Mouse (Mus musculus): Measurements from ENCODE around the gene Lrp11. TPM values are rescaled to one million over a fixed set of nuclear protein-coding genes. Genes with fewer than 3 reads are reported as not detected.

Gene Lrp11
- total RNA-seq, 2 experiments from 2014 or later = 21.8 to 22.1 TPM

GRCm38 (mm10) chr10:7622378-7622777, 32.8 kb downstream of the Lrp11 start:
- no peak for DNase-seq (ENCODE audit: low spot score in 2 of 2)

DNA sequence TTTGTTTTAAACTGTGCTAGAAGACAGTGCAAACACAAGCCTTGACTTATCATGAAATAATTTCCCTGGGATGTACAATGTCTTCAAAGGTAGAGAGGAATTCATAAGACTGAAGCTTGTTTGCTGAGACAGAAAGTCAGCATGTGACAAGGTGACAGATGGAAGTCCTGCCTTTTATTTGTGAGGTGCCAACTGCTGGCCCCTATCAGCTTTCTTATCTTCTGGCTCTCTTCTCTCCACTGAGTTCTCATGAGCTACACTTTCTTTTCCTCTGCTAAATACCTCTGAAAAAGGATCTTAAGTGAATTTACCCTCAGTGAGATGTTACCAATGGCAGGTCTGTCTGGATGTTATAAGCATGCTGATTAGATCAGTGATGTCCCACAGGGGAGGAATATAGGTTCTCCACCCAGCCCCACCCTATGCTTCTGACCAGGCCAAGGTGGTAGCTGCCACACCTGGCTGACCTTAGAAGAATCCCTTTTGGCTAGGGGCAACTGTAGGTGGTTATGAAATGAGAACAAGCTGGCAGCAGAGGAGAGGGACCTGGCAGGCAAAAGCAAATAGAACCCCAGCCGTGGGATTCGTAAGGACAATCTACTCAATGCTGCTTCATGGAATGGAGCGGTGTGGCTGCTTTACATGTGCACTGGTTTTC, 34.4 kb downstream of the Lrp11 start:
- no peak for DNase-seq (ENCODE audit: low spot score in 2 of 2)

GRCm38 (mm10) chr10:7629092-7629491, 39.5 kb downstream of the Lrp11 start:
- DNase-seq (ENCODE audit: low spot score in 2 of 2) = no peak

- DNase-seq (ENCODE audit: low spot score in 2 of 2) = no peak
These were observed 40.7 kb downstream of the Lrp11 start for GRCm38 (mm10) chr10:7630286-7630685.

GRCm38 (mm10) chr10:7630951-7631720, 41.5 kb downstream of the Lrp11 start:
- DNase-seq (ENCODE audit: low spot score in 2 of 2) = no peak

DNA sequence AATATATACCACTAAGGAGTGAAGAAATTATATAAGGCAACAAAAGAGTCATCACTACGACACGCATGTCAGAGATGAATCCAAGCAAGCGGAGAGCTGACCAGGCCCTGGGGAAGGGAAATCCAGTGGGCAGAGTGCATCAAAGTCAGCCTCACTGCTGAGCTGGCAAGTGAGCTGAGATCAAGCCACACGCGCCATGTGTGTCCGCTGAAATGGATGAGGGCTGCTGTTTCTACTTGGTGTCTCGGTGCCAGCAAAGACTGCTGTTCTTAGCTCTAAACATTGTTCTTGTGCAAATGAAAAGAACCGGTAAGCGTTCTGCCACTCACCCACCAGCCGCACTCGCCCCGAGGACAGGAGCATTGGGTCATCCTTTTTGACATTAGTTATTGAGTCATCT, 50.8 kb downstream of the Lrp11 start:
- no peak for DNase-seq (ENCODE audit: low spot score in 2 of 2)

- DNase-seq (ENCODE audit: low spot score in 2 of 2) = no peak
These were observed 56.3 kb downstream of the Lrp11 start for GRCm38 (mm10) chr10:7645911-7646310.

DNA sequence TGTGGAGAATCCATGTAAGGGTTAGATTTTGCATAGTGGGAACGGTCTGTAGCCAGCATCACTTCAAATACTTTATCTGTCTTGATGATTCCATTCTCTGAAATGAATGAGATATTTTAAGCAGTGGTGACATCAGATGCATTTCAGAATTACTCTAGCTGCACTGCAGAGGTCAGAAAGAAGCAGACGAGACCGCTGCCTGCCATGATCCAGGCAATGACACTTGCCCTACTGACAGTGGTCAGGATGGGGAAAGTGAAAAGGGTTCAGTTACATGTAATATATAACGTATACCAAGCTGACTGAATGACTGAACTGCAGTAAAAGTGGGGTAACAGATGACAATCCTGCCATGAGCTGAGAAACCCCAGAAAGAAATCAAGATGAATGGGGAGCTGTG, 59.5 kb downstream of the Lrp11 start:
- no peak for DNase-seq (ENCODE audit: low spot score in 2 of 2)

- DNase-seq (ENCODE audit: low spot score in 2 of 2) = no peak
These were observed 61.5 kb downstream of the Lrp11 start for GRCm38 (mm10) chr10:7651057-7651456.

- DNase-seq (ENCODE audit: low spot score in 2 of 2) = no peak
These were observed 73.0 kb downstream of the Lrp11 start for GRCm38 (mm10) chr10:7662471-7663141.

GRCm38 (mm10) chr10:7663159-7664026, 73.8 kb downstream of the Lrp11 start:
- peak; percentile 95 to 96 for DNase-seq (ENCODE audit: low spot score in 2 of 2)

GRCm38 (mm10) chr10:7664027-7664526, 74.5 kb downstream of the Lrp11 start:
- DNase-seq (ENCODE audit: low spot score in 2 of 2) = no peak

DNA sequence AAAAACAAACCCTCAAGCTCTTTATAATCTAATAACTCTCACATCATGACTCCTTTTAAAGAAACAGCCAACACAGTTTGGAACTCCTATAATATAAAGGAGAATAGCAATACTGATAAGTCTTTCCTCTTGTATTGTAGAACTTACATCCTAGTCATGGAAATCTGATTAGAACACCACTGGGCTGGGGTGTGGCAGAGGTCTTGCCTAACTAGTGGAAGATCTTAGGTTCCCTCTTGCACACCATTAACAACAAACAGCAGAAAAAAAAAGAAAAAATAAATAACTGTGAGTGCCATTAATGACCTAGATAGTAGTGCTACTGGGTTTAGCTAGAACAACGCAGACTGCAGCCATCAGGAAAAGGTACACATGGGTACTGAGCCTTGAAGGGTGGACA, 75.3 kb downstream of the Lrp11 start:
- DNase-seq (ENCODE audit: low spot score in 2 of 2) = no peak

DNA sequence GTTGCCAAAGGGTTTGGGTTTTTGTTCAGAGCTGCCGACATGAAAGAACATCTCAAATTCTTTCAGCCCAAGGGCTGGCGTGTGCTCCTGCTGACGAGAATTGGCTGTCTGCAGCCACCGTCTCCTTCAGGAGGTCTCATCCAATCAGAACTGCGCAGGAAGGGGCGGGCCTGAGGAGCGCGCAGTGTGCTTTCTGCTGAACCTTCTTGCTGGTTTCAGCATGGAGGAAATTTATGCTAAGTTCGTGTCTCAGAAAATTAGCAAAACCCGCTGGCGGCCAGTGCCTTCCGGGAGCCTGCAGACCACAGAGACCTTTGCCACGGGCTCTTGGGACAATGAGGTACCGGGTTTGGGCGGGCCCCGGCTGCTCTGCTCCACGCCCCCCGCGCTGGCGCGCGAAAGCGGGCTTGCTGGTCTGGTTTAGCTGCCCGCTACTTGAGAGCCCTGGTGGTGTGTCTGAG, 77.8 kb downstream of the Lrp11 start, which contains the start of gene Nup43:
TSS of gene Nup43 (plus strand) at position 162 of the 461 bp plus-strand sequence.
- peak; percentile 87 for DNase-seq (ENCODE audit: low spot score in 2 of 2)

DNA sequence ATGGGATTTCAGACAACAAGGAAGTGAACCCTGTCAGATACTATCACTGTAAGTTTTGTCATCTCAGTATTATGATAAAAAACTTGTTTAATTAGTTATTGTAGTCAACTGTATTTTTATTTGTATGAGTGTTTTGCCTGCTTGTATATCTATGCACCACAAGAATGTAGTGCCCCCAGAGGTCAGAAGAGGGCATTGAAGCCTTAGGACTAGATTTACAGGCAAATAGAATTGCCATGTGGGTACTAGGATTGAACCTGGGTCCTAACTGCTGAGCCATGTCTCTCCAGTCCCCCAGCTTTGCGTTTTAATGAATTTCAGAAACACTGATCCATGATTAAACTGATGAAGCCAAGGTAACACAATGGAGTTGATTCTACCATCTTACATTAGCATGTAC, 84.1 kb downstream of the Lrp11 start:
- DNase-seq (ENCODE audit: low spot score in 2 of 2) = no peak

Other genes starting within 250 kb of the Lrp11 start
- gene Ulbp1, start 116.2 kb upstream of the Lrp11 start, total RNA-seq (2021) = 1 to 10 TPM; 1.5 to 3.9 TPM
- gene Nup43, start 77.7 kb downstream of the Lrp11 start, total RNA-seq (2021) = 1 to 10 TPM; 5.9 to 9.1 TPM
- gene Pcmt1, start 91.3 kb downstream of the Lrp11 start, total RNA-seq (2021) = 10 to 100 TPM; 79.9 to 83.7 TPM
- gene Lats1, start 91.4 kb downstream of the Lrp11 start, total RNA-seq (2021) = 10 to 100 TPM; 40.6 to 52.9 TPM
- 10 to 100 TPM; 30.7 to 33.1 TPM for gene Katna1, start 136.2 kb downstream of the Lrp11 start, total RNA-seq (2021)
- gene Ginm1, start 203.0 kb downstream of the Lrp11 start, total RNA-seq (2021) = 100 to 1,000 TPM; 173 to 253 TPM
- 10 to 100 TPM; 25.5 to 30.8 TPM for gene Ppil4, start 203.1 kb downstream of the Lrp11 start, total RNA-seq (2021)
- under 1 TPM; 0.13 to 0.38 TPM for gene Zc3h12d, start 242.7 kb downstream of the Lrp11 start, total RNA-seq (2021)

Measured in adrenal gland, adult 18-20 months (tissue).